Mouse (Mus musculus) forelimb bud, embryonic 11.5 days (tissue): ENCODE measurements around the gene Chn1.
A peak's percentile ranks its signal among the peaks of the same experiment; 100 is the strongest.
"Not testable (repeated sequence)": the region's sequence is repeated elsewhere in the genome, so short reads cannot be mapped to it uniquely, and the experiment has no call there.

Experiments used
- DNase-seq: peaks from one replicate; pipeline ENCODE4 v3.0.0-alpha.2; 2012; ENCODE audit warnings: low read depth, low spot score

Chn1 gene

DNA sequence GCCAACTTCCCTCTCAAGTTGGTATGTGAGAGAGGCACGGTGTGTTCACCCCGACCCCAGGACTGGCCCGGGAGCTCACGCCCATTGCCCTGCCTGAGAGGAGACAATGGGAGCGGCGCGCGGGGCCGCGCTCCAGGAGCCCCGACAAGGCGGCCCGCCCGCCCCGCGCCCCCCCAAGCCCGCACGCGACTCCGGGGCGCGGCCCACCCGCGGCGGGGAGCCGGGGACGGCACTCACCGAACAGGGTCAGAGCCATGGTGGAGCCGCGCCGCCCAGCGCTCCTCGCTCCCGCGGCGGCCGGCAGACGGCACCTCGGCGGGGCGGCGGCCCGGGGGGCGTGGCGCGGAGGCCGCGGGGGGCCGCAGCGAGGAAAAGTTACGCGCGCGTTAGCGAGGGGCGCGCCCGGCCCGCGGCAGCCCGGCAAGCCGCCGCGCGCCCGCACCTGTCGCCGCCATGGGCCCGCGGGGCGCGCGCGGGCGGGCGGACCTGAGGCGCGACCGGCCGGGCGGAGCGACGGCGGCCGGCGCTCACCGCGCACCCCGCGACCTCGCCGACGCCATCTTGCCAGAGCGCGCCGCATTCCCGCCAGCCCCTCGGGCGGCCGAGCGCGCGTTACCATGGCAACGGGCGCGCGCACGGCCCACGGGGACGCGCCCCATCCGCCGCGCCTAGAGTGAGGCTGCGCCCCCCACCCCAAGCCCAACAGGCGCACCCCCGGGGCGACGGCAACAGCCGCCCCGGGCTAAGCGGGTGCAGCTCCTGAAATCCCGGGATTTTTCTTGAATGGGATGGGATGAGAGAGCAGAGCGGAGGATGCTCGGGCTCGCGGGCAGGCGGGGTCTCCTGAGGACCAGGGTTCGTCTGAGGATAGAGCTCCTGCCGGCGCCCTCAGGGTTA, at the start of gene Chn1:
TSS of gene Chn1 (minus strand) at position 561 of the 897 bp plus-strand sequence.
- peak; percentile 80 for DNase-seq

DNA sequence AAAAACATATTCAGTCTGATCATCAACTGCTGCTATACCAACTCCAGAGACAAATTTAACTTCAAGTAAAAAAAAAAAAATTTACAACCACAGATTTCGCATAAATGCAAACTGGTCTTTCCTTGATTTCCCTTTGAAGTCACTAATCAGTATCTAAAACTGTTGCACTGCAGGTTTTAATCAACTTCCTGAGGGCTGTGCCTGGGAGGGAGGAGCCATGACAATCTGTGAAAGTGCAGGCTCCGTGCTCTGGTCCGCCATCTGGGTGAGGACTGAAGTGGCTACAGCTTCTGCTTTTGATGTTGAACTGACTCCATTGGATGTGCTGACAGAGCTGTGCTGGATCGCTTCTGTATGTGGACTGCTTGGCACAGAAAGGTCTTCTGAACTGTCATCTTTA, 43.6 kb upstream of the Chn1 start:
- no peak for DNase-seq

DNA sequence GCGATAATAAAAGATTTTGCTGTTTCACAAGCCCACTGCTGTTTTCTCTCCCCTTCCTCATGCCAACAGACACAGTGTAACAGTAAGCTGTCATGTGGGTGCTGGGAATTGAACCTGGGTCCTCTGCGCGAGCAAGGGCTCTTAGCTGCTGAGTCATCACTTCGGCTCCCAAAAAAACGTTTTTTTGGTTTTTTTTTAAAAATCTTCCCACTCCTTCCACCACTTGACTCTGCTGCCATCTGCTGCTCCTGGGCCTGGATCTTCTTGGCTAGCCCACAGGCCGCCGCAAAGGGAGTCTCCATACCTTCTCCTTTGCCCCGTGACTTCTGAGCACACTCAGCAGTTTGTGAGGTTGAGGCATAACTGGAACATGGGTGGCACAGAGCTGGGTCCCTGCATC, 32.5 kb upstream of the Chn1 start:
- DNase-seq: no peak

DNA sequence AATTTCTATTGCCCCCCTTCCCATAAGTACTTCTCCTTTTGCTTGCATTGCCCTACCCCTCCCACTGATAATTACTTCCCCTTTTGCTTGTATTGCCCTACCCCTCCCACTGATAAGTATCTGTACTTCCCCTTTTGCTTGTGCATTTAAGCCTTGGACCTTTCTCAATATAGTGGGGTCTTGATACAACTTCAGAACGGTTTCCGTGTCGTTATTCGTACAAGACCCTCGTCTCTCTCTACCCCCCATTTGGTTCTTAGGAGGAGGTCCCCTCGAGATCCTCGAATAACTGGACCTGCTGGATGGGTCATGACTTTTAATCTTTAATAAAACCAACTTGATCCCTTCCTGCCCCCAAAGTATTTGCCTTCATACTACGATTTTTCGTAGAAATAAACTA, 25.0 kb upstream of the Chn1 start:
- DNase-seq: not testable (repeated sequence)

DNA sequence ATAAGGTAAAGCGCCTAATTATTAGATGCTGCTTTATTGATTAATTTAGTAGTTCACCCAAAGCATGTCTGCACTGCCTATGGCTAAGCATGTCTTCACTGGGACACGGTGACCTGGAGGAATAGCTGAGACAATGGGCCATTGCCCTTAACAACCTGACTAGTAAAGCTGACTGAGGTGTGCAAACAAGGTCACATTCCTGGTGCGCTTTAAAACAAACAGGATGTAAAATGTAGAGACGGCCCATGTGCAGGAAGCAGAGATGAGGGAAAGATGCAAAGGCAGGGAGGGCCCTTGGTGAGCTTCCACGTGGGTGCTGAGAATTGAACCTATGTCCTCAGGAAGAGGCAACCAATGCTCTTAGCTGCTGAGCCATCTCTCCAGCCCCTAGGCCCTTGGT, 23.6 kb upstream of the Chn1 start:
- no peak for DNase-seq

DNA sequence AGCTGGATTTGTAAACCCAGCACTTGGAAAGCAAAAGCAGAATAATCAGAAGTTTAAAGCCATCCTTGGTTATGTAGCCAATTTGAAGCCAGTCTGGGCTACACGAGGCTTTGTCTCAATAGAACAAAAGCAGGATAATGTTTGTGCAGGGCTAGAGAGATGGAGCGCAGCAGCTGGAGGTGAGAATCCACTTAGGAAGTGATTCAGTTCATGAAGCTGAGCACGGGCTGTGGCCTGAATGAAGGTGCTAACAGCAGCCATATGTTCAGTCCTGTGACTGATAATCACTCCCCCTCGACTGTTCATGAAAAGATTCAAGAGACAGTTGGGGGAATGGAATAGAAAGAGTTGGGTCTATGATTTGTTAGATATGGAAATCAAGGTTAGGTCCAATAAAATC, 23.0 kb upstream of the Chn1 start:
- no peak for DNase-seq

DNA sequence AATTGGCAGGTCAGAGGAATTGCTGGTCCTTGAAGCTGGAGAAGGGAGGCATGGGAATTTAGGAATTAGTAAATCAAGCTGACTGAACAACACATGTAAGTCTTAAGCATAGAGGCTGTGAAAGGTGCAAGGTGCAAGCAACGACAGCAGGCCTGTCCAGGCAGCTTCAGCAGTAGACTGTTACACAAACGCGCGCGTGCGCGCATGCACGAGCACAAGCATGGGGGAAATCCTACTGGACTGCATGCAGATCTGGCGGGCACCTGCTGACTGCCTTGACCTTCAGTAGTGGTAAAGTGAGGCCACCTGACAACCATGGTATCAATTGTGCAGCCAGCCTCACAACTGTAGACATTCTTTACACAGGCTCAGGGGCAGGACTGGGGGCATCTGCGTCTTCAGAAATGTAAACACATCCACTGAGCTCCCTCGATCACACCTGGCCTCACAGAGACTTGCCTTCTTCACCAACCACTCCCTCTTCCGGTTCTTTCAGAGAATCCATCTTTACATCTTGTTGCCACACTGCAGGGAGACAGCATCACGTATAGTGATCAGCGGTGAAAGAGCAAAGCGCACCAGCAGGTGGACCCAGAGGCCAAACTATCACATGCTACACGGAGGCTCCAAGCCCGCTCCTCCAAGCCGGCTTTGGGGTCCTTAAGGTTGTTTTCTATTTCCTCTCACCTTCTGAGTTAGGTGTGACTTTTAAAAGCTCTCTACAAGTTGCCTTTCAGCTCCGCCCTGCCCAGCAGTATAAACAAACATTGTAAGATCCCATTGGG, 16.9 kb upstream of the Chn1 start:
- peak; percentile 32 for DNase-seq

DNA sequence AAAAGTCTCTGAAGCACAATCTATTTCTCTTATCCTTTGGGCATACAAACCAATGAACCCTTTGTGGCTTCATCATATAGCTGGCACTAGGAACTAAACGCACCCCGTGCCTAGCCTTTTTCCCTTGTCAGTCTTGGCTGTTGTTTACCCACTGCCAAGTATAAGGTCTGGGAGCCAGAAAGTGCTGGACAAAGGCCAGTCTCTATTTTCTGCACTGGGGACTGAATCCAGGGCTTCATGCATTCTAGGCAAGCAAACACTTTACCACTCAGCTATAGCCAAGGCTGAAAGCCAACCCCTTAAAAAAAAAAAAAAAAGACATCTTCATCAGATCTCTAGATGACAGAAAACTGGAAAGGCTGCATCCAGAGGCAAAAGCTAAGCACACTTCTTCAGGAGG, 15.2 kb upstream of the Chn1 start:
- no peak for DNase-seq

DNA sequence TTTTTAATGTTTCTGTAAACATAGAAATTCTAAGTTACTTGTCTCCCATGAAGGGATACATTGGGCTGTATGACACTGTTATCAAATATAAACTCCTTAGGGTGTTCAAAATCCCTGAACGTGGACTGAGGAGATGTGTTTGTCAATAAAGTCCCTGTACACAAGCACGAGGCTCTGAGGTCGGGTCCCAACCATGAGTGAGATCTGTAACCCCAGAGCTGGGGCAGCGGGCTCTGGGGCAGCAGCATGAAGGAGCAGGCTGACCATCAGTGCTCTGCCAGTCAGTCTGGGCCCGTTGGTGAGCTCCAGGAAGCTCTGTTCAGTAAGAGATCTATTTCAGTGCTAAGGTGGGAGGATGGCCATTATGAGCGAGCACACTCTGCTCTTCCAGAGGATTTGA, 13.2 kb upstream of the Chn1 start:
- DNase-seq: no peak

DNA sequence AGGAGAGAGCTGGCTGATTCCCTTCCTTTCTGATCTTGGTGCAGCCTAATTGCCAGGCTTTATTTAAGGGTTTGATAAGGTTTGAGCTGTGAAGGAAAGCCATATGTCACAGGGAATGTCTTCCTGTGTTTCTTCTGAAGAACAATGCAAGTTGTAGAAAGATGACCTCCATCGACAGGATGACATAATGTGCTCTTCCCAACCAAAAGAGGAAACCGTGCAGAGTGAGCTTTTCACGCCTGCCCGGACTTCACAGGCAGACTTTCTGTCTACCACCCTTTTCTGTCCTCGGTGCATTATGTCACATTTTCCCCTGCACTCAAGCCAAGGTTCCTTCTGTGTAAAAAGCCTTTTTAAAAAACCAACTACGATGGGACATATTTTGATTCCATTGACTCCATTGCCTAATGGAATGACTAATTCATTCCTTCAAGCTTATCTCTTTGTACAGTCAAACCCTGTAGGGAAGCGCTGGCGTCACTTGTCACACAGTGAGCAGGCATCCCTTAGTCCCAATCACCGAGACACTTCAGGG, 7.3 kb upstream of the Chn1 start:
- DNase-seq: no peak

DNA sequence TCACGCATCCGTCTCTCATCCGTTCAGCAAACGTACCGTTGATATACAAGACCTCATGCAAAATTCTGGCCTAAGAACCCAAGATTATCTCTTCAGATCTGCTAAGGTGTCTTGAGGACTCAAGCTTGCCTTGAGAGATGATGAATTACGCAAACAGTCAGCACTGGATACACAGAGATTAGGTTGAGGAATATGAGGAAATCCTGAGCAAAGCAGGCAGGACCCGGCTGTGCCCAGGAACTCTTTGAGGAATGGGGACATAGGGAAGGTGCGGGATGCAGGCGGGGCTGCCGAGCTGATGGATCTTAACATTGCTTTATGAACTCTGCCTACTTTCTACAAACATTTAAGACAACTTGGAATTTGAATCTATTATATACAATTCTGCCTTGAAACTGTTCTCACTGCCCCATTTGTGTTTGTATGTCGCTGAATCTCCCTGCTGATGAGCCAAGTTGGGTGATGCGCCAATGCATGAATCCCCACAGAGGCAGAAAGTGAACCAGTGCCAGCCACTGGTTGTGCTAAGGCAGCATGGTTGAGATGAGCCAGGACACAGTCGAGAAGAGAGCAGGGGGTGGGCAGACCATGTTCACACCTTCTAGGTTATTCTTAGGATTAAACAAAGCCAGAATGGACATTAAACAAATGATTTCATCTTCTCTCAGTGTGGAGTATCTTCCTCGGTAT, 5.3 kb upstream of the Chn1 start:
- DNase-seq: no peak

DNA sequence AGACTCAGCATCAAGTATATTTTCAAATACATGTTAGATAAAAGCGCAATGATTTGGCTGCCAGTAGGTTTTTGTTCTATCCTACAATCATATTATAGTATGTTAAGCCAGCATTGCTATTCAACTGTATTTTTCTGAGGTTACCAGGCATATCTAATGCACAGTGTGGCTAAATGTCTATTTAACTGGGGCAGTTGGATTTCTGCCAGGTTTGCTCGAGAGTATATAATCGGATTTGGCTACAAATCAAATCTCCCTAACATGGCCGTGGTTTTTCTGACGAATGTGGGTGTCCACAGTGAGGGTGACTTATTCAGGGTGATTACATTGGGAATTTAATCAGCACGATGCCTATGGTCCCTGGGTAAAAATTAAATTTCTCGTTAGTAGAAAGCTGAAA, 4.7 kb upstream of the Chn1 start:
- no peak for DNase-seq

DNA sequence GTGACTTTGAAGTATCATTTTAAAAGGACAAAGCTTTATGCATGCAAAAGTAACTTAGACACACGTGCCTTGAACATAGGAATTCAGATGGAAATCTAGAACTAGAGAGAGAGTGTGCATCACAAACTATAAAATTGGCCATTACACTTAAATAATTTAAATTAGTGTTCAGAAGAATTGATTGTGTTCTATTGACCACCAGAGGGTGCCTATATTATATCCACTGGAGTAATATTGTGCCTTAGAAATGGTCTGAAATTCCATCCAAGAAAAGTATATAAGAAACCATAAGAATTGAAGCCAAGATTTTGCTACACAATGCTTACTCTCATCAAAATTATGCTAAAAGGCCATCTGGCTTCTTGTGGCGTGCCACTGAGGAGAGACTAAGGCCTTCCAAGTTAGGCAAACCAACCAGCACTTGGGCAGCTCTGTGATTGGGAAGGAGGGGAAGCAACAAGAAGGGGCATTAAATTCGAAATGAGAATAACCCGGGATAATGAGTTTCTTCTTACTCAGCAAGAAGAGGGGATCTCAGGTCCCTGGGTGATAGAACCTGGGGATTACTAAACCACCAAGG, 4.0 kb upstream of the Chn1 start:
- no peak for DNase-seq

DNA sequence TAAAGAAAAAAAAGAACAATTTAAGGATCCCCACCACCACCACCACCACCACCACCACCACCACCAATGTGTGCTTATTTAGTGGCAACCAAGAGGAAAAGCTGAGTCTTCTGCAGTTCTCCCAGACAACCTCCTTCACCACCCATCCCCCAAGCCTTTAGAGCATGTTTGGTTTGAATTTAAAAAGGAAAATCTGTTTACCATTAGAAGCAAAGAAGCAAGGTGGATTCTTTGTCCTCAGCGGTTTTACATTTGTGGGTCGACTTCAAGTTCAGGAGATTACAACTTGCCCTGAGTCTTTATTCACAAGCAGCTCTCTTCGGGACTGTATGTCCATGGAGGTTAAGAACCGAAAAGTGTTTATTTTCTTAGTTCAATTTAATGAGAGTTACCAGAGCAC, 1.8 kb upstream of the Chn1 start:
- DNase-seq: peak; percentile 51

DNA sequence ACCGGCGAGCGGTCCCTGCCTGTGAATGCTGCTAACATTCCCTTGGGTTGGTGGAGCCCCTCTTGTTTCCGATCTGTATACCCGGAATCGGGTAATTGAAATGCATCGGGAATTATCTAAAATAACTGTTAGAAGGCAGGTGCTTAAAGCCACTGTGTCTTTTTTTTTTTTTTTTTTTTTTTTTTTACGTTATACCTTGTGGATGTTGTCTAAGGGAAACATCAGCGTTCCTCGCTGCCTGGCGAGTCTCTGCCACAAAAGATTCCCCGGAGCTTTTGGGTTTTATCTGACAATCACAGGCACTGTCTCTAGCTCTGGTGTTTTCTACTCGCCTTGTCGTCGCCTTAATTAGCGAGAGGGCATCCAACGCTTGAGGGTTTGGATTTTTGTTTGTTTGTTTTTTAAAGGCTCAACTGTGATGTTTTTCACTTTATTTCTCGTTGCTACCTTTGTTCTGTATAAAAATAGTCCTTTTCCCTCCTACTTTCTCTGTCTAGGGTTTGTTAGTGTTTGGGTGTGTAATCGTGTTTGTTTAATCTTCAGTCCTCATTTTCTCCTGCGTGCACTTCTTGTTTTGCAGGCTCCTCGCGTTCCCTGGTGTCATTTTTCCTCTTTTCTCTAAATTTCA, 651 bp upstream of the Chn1 start:
- DNase-seq: no peak

DNA sequence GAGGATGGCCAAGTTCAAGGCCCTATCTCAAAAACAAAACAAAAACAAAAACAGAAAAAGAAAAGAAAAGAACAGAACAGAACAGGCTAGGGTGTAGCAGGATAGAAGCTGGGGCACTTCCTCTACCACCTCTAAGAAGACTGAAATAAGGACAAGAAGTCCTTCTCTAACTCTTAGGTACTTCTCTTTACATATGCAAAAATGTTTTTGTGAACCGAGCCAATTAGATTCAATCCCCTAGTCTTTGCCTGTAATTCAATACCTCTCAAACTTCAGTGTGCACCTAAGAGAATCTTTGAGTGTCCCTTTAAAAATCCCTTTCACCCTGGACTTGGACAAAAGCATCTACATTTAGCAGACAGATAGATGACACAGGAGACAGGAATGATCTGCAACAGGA, 2.2 kb downstream of the Chn1 start:
- DNase-seq: no peak

DNA sequence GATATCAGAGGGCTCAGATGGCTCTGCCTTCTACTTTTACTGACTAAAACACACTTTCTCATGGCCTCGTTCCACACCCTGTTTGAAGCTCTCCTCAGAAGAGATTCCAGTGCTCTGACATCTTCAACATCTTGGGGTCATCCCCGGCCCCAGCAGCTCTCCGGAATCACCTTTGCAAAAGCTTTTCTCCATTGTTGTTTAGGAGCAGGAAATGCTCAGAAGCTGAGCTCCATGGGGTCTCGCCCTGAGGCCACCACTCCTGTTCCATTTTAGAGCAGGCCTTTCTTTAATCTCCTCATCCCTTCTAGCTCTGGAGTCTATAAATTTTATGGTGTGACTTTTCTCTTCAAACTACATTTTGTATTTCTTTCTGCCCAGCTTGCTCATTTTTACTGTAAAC, 6.5 kb downstream of the Chn1 start:
- DNase-seq: no peak

DNA sequence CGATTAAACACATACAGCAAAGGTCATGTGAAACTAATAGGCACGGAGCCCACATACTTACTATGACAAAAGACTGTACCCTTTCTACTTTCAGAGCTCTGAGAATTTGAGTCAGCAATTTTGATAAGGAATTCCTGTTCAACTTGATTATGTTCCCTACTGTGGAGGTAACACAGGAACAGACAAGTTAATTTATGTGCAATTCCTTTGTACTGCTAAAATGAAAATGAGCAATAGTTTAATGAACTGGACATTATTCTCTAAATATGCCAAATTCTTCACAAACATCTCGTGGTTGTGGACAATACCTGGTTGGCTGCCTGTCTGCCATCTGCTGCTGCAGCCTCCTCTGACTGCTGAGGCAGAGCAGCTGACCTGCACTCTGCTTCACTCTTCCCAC, 11.6 kb downstream of the Chn1 start:
- DNase-seq: no peak

DNA sequence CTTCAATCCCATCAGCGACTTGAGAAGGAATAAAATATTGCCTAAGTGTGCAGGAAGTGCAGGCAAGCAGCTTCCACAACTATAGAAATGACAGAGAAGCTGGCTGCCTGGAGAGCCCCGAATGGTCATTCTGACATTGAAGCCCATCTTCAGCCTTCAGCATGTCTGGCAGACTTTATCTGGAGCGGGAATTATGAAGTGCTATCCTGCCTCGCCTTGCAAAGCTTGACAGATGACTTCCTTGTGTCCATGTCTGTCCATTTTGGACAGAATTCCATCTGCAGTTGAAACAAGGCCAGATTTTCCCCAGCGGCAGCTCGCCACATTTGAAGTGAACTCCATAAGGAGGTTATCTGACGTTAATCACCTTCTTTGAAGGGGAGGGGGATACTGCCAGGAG, 15.2 kb downstream of the Chn1 start:
- DNase-seq: no peak

DNA sequence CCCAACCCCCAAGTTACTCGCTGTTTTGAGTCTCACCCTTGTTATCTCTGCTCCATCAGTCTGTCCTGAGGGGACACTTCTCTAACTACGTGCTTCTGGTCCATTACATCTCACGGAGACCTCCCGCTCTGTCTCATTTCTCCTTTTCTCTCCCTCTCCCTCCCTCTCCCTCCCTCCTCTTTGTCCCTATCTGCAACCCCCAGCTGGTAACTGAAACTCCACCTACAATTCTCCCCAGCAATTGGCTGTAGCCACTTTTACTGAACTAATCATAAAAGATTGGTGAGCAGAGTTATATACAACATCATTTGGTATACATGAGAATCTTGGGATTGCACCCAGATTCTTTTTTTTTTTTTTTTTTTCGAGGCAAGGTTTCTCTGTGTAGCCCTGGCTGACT, 16.1 kb downstream of the Chn1 start:
- no peak for DNase-seq

DNA sequence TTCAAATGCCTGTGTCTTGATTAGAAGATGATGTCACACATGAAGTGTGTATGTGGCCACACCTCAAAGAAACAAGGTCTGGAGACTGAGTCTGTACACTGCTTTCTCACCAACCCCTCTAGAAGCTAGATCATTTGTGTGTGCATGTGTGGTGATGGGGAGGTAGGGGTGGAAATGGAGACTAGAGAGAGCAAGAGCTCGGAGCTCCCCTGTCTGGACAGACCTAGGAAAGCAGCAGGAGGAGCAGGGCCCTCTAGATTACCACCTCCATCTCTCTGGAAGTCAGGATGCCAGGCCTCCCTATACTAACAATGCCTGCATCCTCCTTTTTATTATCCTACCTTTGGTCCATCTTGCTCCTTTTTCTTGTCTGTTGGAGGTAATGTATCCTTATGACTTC, 27.8 kb downstream of the Chn1 start:
- no peak for DNase-seq
